Mouse (Mus musculus): ENCODE measurements around the gene Fhit.
A peak's percentile ranks its signal among the peaks of the same experiment; 100 is the strongest.

Gene Fhit

GRCm38 (mm10) chr14:10485798-10486197, 676.0 kb downstream of the Fhit start:
- no peak for DNase-seq

GRCm38 (mm10) chr14:10482851-10483613, 678.8 kb downstream of the Fhit start:
- no peak for DNase-seq

DNA sequence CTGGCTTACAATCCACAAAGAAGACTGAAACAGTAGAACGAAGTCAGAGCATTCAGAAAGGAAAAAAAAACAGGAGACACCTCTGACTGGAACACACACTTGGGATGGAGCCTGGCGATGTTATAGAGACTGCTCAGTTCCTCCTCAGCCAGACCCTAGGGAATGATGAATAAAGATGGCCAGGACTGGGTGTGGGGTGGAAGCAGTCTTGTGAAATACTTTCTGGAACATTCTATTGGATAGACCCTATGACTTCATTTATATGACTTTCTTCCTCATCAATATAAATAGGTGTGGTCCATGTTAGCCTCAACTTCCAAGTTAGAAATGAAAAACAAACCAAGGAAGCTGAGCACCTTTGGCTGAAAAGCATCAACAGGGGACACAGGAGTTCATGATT, 680.5 kb downstream of the Fhit start:
- DNase-seq: no peak

GRCm38 (mm10) chr14:10480681-10481080, 681.2 kb downstream of the Fhit start:
- no peak for DNase-seq

- DNase-seq: peak; percentile 41 to 56
Observed at GRCm38 (mm10) chr14:10453001-10453861, 708.6 kb downstream of the Fhit start.

- no peak for DNase-seq
Observed at GRCm38 (mm10) chr14:10452234-10452633, 709.6 kb downstream of the Fhit start.

- DNase-seq: no peak
Observed at GRCm38 (mm10) chr14:10445360-10445759, 716.5 kb downstream of the Fhit start.

GRCm38 (mm10) chr14:10439007-10439749, 722.7 kb downstream of the Fhit start:
- DNase-seq: no peak

DNA sequence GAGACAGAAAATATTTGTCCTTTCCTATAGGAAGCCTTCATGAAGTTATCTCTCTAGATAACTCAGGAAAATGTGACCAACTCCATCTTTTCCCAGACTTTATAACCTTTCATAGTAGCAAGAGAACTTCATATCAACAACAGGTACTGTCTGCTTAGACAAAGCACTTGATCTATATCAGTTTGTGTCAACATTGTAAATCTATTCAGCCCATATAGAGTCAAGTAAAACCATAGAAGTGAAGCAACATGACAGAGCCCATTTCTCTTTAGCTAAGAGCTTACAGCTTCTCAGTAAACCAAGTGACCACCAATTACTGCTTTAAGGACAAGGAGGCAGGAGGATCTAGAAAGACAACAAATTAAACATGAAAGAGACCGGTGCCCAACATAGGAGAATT, 725.6 kb downstream of the Fhit start:
- no peak for DNase-seq

DNA sequence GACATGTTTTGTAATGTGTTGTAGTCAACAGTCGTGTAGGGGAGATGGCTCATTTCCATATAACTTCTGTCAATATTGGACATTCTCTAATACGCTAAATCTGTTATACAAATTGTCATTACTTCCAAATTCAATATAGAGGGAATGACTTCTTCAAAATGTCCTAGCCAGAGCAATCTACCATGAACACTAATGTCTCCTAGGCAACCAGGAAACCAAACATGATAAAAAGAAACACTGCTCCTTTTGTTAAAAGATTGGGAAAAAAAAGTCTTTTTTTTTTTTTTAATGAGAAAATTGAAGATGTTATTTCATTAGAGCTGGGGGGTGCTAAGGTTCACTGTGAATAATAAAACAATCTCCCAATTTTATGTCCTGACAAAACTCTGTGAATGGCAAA, 729.3 kb downstream of the Fhit start:
- DNase-seq: no peak

GRCm38 (mm10) chr14:10430396-10431000, 731.3 kb downstream of the Fhit start:
- DNase-seq: no peak

- DNase-seq: no peak
Observed at GRCm38 (mm10) chr14:10423499-10423898, 738.3 kb downstream of the Fhit start.

GRCm38 (mm10) chr14:10422261-10422660, 739.6 kb downstream of the Fhit start:
- no peak for DNase-seq

DNA sequence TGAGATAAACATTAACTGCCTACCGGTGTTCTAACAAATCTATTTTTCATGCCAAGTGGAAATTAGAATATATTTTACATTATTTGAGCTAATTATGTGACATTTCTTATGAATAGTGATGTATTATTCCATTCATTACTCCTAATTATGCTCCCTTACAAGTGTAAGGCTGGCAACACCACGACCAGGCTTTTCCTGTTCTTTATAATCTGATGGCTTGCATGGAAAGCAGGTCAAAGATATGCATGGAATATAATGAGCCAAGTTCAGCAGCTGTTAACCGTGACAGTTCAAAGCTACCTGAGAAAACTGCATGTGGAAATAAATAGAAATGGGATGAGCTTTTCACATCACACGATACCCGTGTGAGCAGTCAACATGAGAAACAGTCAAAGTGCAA, 746.8 kb downstream of the Fhit start:
- no peak for DNase-seq

DNA sequence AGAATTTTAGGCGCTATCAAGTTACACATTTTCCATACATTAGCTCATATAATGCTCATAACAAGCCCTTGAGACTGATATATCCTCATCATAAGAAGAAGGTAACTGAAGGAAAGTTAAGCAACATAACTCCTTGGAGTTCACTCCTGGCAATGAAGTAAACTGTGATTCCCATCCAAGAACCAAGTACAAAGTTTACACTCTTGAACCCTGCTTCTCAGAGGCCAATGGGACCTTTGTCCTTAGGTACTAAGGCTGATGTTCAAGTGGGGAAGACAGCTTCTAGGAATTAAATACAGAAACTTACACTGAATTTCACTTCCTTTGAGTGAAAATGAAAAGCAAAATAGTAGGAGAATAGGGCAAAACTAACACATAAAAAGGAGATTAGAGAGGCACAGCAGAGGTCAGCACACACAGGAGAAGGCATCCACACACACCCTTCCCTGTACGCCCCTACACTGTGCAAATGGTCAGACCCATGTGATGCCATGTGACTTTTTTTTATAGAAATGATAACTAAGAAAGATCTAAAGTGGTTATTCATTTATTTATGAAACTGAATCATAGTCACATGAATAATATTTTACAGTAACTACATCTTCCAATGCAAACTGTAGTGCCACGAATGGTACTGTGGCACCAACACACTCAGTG, 752.4 kb downstream of the Fhit start:
- DNase-seq: peak in 1 of 2 experiments; percentile 17

- DNase-seq: no peak
Observed at GRCm38 (mm10) chr14:10405346-10405745, 756.5 kb downstream of the Fhit start.

DNA sequence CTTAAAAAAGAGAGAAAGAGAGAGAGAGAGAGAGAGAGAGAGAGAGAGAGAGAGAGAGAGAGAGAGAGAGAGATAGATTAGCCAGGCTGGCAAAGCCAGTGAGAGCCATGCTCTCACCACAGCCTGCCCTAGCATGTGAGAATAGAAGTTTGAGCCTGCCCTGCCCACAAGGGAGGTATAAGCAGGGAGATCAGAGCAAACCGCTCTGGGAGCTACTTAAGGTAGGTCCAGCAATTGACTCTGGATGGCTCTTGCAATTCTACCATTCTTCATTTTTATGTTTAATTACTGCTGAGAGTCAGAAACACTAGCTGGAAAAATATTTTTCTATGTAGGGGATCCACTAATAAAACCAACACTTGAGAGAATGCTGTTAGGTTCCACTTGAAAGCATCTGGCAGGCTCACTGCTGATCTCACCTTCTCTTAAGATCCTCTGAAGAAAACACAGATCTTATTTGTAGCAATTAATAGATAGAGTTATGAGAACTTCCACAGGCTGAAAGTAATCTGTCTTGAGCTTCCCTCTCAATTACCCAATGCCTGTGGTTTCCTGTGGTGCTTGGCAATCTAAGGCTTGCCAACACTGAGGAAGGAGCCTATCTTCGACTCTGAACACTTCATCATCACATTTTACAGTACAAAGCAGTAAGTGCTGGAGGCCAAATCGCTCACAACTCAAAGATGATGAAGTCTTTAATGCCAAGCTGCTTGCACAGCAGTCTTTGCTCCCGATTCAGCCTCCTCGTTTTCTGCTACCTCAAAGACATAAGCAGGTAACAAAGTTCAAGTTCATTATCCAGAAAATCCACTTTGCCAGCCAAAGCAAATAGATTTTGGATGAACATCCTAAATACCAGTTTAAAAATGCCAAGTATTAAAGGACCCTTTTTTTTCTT, 793.8 kb downstream of the Fhit start:
- DNase-seq: no peak

- DNase-seq: no peak
Observed at GRCm38 (mm10) chr14:10366808-10367207, 795.0 kb downstream of the Fhit start.

DNA sequence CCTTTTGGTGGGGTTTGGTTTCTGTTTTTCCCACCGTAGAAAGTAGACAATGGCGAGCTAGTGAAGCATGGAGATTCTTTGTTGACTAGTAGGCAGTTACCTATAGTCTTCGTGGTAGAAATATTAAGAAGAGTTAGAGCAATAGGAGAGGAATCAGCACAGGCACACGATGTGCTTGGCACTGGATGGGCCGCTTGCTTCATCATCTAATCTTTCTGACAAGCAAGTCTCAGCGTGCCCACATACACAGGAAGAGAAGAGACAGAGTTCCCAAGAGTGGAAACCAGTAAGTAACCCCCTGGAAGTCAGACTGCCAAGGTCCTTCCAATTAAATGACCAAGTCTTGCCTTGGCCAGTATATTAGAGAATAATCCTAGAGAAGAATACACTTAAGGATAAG, 797.6 kb downstream of the Fhit start:
- no peak for DNase-seq

DNA sequence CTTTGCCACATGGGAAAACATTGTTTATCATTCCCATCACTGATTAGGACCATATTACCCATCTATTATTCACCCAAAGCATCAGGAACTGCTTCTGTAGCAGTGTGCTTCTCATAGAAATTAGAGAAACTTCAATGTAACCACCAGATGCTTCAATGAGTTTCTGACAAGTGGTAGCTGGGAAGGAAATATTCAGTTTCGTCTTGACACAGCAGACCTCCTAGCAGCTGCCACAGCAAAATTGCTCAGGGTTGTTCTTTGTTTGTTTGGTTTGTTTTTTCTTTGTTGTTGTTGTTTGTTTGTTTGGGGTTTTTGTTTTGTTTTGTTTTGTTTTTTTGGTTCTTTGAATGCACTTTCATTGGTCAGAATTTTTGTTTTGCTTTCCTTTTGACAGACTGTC, 798.5 kb downstream of the Fhit start:
- no peak for DNase-seq

- DNase-seq: no peak
Observed at GRCm38 (mm10) chr14:10345905-10346304, 815.9 kb downstream of the Fhit start.

Data from kidney, postnatal 25 days (tissue).